Mouse (Mus musculus) right cerebral cortex, adult 18-20 months (tissue): ENCODE results near the gene Fnbp1.

Experiments
- DNase-seq: peaks from one replicate; pipeline ENCODE4 v3.0.0; 2022; ENCODE audit warnings: mixed read lengths

The Fnbp1 gene

GRCm38 (mm10) chr2:31122806-31123205 is 19.0 kb downstream of the Fnbp1 start:
- DNase-seq, result no peak

DNA sequence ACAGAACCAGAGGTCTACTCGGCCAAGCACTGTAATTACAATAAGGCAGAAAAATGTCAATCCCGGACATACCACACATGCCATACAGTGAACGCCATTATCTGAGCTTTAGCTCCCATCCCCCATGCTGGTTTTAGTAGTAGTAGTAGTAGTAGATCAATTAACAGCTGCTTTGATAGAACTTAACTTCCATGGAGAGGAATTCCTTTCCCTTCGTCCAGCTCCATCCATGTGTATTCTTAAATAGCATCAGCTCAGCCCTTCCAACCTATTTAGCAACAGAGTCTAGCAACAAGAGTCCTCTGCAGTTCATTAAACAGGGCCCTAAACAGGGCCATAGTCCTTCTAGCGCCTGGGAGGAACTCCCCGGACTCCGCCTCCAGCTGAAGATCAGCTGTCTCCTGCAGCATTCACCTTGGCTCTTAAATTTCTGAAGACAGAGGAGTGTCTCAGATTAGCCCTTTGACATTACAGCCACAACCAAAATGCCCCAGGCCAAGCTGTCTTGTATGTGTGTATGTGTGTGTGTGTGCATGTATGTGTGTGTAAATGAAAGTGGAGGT is 20.6 kb downstream of the Fnbp1 start:
- DNase-seq, result no peak

DNA sequence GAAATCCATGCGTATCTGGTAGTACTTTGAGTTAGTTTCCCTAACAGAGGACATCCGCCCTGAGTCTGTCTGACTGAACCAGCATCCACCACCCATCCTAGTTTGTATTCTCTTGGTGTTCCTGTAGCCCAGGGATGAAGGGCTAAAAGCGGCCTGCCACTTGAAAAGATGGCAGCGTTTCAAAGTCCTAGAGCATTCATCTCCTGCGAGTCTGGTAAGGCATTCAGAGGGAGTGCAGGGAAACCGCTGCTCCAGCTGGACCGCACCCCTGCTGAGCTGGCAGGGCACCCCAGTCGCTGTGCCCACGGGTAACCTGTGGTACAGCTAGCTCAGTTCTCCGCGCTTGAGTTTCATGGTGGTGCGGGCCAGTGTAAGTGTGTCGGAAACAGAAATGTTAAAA is 22.0 kb downstream of the Fnbp1 start:
- DNase-seq, result peak; percentile 65

DNA sequence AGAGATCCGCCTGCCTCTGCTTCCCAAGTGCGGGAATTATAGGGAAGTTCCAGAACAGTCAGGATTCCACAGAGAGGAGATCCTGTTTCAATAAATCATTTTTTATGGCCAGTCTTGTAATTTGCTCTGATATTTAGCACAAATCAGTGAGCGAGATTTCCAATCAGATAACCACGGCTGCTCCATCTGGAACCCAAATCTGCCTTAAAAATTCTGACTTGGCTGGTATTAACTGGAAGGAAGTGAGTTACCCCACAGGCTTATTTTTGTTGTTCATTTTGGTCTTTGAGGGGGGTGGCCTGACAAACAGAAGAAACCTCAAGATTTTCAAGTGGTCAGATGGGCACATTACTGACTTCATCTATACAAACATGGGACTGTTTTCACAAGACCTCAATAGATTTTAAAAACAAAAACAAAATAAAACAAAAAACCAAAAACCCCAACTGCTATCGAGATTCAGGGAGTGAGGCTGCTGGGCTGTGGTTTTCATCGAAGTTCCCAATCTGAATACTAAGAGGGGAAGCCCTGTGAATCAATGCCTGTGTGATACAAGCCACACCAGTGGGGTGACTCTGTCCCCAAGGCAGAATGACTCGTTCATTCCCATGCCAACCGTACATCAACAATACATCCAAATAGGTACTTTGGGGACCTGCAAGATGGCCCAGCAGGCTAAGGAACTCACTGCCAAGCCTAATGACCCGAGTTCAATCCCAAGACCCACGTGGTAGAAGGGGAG is 23.0 kb downstream of the Fnbp1 start:
- no peak for DNase-seq

GRCm38 (mm10) chr2:31118211-31118610 is 23.6 kb downstream of the Fnbp1 start:
- no peak for DNase-seq

- DNase-seq, result no peak
These were observed 25.7 kb downstream of the Fnbp1 start for GRCm38 (mm10) chr2:31115943-31116731.

- no peak for DNase-seq
These were observed 26.5 kb downstream of the Fnbp1 start for GRCm38 (mm10) chr2:31115091-31115942.

- no peak for DNase-seq
These were observed 27.6 kb downstream of the Fnbp1 start for GRCm38 (mm10) chr2:31114205-31114604.

DNA sequence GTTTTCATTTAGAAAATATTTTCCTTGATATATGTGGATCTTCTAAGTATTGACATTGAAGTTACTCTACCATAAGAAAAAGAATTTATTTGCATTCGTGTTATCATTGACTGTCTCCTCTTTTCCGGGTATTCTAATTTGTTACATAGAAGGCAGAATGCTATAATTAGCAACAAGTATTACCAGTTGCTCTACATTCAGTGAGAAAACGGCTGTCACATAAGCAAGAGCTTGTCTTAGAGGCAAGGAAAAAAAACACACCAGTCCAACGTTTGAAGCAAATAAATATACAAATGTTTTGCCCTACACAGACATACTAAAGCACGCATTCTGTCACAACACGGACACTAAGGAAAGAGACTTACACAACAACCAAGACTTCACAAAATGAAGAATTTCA is 30.1 kb downstream of the Fnbp1 start:
- DNase-seq, result no peak

DNA sequence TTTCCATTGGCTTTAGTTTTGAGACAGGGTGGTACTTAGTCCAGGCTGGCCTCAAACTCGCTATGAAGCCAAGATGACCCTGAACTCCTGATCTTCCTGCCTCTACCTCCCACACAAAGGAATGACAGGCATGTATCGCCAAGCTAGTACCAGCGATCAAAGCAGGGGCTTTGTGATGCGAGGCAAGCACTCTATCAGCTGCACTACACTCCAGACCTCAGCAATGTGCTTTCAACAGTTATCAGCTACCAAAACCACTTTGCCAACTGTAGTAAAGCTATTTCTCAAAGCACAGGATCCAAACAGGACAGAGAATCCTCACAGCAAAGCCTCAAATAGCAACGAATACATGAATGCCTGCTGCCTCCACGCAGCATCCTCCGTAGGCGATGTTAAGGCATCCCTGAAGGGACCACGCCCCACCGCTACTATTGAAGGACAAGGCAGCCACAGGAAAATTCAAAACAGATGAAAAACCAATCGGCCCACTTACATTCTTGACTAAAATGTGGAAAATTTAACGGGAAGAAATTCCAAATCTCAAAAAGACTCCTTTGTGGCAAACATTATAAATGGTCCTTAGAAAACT is 31.8 kb downstream of the Fnbp1 start:
- peak; percentile 42 for DNase-seq

DNA sequence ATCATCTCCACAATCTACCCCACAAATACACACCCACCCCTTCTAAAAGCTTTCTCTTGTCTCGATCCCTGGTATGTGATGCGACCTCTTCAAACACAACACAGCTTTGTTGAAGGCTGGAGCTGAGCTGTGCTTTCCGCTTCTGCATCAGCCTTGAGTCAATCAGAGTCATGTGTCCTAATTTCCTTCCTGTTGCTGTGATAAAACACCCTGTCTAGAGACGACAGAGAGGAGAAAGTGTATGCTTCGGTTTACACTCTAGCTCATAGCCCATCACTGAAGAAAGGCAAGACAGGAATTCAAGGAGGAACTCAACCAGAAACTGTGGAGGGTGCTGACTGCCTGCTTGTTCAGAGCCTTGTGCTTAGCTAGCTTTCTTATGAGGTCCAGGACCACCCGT is 33.6 kb downstream of the Fnbp1 start:
- DNase-seq, result no peak

GRCm38 (mm10) chr2:31106621-31107320 is 35.0 kb downstream of the Fnbp1 start:
- DNase-seq, result peak; percentile 25

- DNase-seq, result no peak
These were observed 35.8 kb downstream of the Fnbp1 start for GRCm38 (mm10) chr2:31106004-31106403.

- no peak for DNase-seq
These were observed 36.5 kb downstream of the Fnbp1 start for GRCm38 (mm10) chr2:31105279-31105678.

DNA sequence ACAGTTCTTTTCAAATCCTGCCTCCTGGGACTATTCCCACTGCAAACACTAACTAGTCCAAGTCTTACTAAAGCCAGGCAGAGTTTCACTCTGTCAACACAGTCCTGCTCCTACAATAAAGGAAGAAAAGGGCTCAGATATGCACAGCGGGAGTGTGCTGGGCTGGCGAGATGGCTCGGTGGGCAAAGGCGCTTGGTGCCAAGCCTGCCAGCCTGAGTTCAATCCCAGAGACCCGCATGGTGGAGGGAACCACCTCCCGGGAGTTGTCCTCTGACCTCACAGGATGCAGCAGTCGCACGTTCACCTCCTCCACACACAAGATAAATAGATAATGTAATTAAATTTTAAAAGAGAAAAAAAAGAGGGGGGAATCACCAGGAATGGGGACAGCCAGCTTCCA is 38.5 kb downstream of the Fnbp1 start:
- no peak for DNase-seq

GRCm38 (mm10) chr2:31101285-31101684 is 40.5 kb downstream of the Fnbp1 start:
- DNase-seq, result no peak

DNA sequence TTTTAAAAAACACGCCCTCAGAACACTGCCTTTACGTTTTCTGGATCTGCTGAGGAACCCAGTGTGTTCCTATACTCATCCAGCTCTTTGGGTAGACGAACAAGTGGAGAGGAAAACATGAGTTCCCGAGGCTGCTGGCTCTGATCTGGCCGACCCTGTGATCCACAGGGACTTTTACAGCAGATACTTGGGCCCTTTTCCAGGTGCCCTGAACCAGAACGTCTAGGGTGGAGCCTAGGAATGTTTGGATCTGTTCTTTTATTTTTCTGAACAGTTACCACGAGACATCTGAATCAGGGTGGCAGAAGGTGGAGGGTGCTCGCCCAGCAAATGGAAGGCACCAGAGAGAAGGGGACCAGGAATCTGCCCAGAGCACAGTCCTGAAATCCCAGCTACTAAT is 42.7 kb downstream of the Fnbp1 start:
- no peak for DNase-seq

GRCm38 (mm10) chr2:31098616-31099015 is 43.2 kb downstream of the Fnbp1 start:
- no peak for DNase-seq

DNA sequence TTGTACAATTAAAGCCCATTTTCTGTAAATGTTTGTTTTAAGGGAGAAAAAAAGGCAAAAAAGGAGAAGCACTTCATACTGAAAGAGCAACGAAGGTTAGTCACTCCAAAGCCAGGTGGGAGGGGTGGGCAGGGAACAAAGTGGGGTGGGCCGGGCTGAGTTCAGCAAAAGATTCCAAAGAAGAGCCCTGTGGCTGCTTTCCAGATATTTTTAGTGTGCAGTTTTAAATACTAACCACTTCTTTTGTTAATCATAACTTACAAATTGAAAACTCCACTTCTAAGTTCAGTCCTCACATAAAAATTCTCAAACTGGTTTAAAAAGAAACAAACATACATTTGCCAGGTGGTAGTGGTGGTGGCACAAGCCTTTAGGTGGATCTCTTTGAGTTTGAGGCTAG is 44.5 kb downstream of the Fnbp1 start:
- DNase-seq, result no peak

DNA sequence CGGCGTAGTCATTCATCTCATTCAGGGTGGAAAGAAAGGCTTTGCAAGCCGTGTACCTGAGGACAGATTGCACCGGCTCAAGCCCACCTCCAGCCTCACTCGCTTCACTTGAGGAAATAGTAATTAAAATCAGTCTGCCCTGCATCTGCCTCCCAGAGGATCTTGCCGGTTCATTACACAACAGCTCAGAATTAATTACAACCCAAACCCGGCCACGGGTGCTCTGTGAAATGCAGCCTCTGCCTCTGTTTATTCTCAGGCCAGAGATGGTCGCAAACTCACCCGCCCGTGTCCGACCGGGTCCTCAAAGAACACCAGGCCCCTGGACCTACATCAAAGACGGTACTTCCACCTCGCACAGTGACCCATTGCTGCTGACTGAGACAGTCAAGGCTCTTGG is 45.7 kb downstream of the Fnbp1 start:
- no peak for DNase-seq

GRCm38 (mm10) chr2:31094565-31094964 is 47.2 kb downstream of the Fnbp1 start:
- no peak for DNase-seq

GRCm38 (mm10) chr2:31092939-31093338 is 48.9 kb downstream of the Fnbp1 start:
- DNase-seq, result no peak
